Mouse (Mus musculus): ENCODE data around the gene Higd1c.
"Not testable (repeated sequence)": the region's sequence is repeated elsewhere in the genome, so short reads cannot be mapped to it uniquely, and the experiment has no call there.

Gene Higd1c

GRCm38 (mm10) chr15:100364242-100364641, at the start of gene Higd1c:
TSS of gene Higd1c (plus strand) at chr15:100364542.
- no peak for DNase-seq (ENCODE audit: low read depth)

- not testable (repeated sequence) for DNase-seq (ENCODE audit: low read depth)
Observed at GRCm38 (mm10) chr15:100318014-100318671, 46.2 kb upstream of the Higd1c start.

GRCm38 (mm10) chr15:100319884-100320283, 44.5 kb upstream of the Higd1c start:
- no peak for DNase-seq (ENCODE audit: low read depth)

- DNase-seq (ENCODE audit: low read depth) = no peak
Observed at GRCm38 (mm10) chr15:100320295-100320905, 43.9 kb upstream of the Higd1c start.

- DNase-seq (ENCODE audit: low read depth) = no peak
Observed at GRCm38 (mm10) chr15:100321134-100321533, 43.2 kb upstream of the Higd1c start.

GRCm38 (mm10) chr15:100324021-100324591, 40.2 kb upstream of the Higd1c start:
- no peak for DNase-seq (ENCODE audit: low read depth)

GRCm38 (mm10) chr15:100325235-100325634, 39.1 kb upstream of the Higd1c start:
- no peak for DNase-seq (ENCODE audit: low read depth)

- not testable (repeated sequence) for DNase-seq (ENCODE audit: low read depth)
Observed at GRCm38 (mm10) chr15:100328089-100328488, 36.3 kb upstream of the Higd1c start.

GRCm38 (mm10) chr15:100329336-100329735, 35.0 kb upstream of the Higd1c start:
- not testable (repeated sequence) for DNase-seq (ENCODE audit: low read depth)

GRCm38 (mm10) chr15:100330739-100331138, 33.6 kb upstream of the Higd1c start:
- no peak for DNase-seq (ENCODE audit: low read depth)

GRCm38 (mm10) chr15:100332077-100332961, 32.0 kb upstream of the Higd1c start:
- DNase-seq (ENCODE audit: low read depth) = not testable (repeated sequence)

GRCm38 (mm10) chr15:100334629-100335028, 29.7 kb upstream of the Higd1c start, which contains the start of gene Mettl7a3:
TSS of gene Mettl7a3 (plus strand) at chr15:100334929.
- DNase-seq (ENCODE audit: low read depth) = no peak

- DNase-seq (ENCODE audit: low read depth) = not testable (repeated sequence)
Observed at GRCm38 (mm10) chr15:100337328-100337727, 27.0 kb upstream of the Higd1c start.

GRCm38 (mm10) chr15:100337847-100338246, 26.5 kb upstream of the Higd1c start:
- DNase-seq (ENCODE audit: low read depth) = peak; percentile 69

- DNase-seq (ENCODE audit: low read depth) = not testable (repeated sequence)
Observed at GRCm38 (mm10) chr15:100341314-100341980, 22.9 kb upstream of the Higd1c start.

- no peak for DNase-seq (ENCODE audit: low read depth)
Observed at GRCm38 (mm10) chr15:100345484-100345883, 18.9 kb upstream of the Higd1c start.

- DNase-seq (ENCODE audit: low read depth) = no peak
Observed at GRCm38 (mm10) chr15:100346761-100347160, 17.6 kb upstream of the Higd1c start.

- no peak for DNase-seq (ENCODE audit: low read depth)
Observed at GRCm38 (mm10) chr15:100349496-100349895, 14.8 kb upstream of the Higd1c start.

GRCm38 (mm10) chr15:100351501-100352060, 12.8 kb upstream of the Higd1c start:
- no peak for DNase-seq (ENCODE audit: low read depth)

GRCm38 (mm10) chr15:100352711-100353250, 11.6 kb upstream of the Higd1c start, which contains the start of the genes Methig1 and Mettl7a2:
TSS of gene Methig1 (plus strand) at chr15:100353149.
TSS of gene Mettl7a2 (plus strand) at chr15:100353200.
- no peak for DNase-seq (ENCODE audit: low read depth)

GRCm38 (mm10) chr15:100353399-100353798, 10.9 kb upstream of the Higd1c start:
- not testable (repeated sequence) for DNase-seq (ENCODE audit: low read depth)
